Mouse (Mus musculus): ENCODE data around the gene Irf1.
"Not testable (repeated sequence)": the region's sequence is repeated elsewhere in the genome, so short reads cannot be mapped to it uniquely, and the experiment has no call there.

Irf1 gene

DNA sequence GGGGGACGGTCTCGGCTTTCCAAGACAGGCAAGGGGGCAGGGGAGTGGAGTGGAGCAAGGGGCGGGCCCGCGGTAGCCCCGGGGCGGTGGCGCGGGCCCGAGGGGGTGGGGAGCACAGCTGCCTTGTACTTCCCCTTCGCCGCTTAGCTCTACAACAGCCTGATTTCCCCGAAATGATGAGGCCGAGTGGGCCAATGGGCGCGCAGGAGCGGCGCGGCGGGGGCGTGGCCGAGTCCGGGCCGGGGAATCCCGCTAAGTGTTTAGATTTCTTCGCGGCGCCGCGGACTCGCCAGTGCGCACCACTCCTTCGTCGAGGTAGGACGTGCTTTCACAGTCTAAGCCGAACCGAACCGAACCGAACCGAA, at the start of gene Irf1:
Irf1 (plus strand) TSS at position 255 of the 365 bp plus-strand sequence.
- peak; percentile 96 to 98 for DNase-seq

DNA sequence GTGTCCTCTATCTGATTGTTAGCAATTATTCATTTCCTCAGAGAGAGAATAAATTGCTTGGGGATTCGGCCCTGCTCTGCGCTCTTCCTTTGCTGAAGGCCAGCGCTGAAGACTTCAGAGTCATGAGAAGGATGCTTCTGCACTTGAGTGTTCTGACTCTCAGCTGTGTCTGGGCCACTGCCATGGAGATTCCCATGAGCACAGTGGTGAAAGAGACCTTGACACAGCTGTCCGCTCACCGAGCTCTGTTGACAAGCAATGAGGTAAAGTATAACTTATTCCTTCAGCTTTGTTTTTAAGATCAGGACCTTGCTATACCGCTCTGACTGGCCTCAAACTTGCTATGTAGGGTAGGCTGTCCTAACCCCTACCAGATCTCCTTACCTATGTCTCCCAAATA, 49.1 kb upstream of the Irf1 start, which contains the start of gene Il5:
Il5 (plus strand) TSS at position 80 of the 400 bp plus-strand sequence.
- DNase-seq, result no peak

DNA sequence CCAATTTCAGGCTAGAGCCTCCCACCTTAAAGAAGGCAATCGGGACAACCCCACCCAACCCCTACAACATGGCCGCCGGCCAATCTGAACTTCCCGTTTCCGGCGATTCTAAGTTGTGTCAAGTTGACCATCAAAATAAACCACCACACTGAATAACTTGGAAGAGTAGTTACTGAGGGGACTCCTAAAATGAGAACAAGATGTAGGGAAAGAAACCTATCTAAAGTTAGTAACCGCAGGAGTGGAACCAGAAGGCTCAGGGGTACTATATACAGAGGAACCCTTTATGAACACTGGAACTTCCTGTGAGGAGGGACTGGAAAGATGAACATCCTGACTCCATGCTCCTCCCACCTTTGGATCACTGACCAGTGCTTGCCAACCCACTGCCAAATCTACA, 38.4 kb upstream of the Irf1 start:
- DNase-seq, result no peak

DNA sequence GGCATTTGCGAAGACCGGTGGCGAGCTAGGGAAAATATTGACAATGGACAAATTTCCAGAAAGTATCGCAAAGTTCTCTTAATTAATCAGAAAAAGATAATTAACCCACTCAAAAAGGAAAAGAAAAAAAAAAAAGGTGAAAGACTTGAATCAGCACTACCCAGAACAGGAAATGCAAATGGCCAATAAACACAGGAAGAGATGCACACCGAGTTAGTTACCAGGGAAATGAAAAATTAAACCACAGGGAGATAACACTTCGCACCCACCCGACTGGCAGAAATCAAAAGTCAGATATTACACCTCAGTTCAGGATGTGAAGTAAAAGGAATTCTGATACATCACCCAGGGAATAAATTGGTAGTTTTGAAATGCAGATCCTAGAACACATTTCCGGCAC, 37.6 kb upstream of the Irf1 start:
- no peak for DNase-seq

DNA sequence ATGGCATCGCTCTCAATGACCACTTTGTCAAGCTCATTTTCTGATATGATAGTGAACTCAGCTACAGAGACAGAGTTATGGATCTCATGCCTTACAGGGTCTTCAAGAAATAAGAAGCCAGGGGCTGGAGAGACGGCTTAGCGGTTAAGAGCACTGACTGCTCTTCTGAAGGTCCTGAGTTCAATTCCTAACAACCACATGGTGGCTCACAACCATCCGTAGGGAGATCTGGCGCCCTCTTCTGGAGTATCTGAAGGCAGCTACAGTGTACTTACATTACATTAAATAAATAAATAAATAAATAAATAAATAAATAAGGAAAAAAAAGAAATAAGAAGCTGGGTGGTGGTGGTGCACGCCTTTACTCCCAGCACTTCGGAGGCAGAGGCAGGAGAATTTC, 36.0 kb upstream of the Irf1 start:
- DNase-seq, result no peak

DNA sequence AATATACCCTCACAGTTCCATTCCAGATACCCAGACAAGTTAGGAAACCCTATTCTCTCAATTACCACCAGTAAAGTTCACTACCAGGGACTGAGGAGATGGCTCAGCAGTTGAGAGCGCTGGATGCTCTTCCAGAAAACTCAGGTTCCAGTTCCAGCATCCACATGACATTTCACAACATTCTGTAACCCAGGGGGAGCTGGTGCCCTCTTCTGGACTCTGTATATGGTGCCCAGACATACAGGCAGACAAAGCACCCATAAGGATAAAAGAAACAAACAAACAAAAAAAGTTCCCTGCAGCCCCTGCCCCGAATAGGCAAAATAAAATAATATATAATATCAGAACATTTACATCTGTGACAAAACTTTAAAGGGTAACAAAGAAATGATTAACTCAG, 35.4 kb upstream of the Irf1 start:
- DNase-seq, result no peak

DNA sequence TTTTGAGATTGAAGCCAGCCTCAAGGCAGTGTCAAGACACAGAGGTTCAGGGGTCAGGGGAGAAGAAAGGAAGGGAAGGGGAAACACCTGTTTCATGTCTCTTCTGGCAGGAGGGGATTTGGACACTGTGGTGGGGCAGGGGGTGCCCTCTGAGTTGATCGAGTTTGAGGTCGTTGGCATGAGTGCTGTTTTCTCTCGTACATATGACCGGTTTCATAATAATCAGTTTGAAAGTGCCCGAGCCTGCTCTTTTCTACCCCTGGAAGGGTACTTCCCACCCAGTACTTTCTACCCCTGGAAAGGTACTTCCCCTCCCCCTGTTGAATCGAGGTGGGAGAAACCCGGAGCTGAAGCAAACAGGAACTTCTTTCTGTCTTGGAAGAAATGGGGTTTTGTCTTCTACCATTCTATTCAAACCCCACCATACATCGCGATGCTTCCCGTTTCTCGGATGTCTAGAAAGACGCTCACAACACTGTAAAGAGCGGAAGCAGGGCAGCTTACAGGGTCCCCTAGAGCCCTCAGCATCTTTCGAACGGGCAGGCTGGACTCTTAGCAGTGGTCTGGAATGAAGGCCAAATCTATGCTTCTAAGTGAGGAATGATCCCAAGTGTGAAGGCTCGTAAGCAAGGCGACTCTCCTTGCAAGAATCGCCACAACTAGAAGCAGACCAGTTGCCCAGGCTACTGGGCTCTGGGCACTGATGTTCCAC, 34.7 kb upstream of the Irf1 start:
- DNase-seq, result no peak

DNA sequence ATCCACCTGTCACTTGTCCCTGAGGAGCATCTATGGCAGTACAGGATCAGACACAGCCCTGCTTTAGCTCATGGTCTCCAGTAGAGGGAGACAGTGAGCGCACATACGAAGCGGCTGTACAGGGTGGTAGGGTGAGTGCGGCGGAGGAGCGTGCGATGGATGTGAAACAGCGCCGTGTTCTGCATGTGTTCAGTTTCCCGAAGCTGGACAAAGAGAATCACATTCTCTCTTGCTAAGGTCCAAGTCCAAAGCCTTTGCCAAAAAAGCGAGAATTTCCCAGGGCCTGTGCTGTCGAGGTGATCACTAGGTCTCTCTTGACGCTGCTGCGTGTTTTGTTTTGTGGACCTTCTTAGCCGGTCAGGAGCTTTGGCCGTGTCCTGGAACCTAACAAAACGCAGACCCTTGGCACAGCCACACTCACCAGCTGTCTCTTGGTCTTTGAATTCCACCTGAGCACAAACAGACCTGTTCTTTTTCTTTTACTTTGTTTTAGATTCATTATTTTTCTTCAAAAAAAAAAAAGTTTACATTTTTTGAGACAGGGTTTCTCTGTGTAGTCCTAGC, 34.0 kb upstream of the Irf1 start:
- DNase-seq, result peak; percentile 37 to 49

DNA sequence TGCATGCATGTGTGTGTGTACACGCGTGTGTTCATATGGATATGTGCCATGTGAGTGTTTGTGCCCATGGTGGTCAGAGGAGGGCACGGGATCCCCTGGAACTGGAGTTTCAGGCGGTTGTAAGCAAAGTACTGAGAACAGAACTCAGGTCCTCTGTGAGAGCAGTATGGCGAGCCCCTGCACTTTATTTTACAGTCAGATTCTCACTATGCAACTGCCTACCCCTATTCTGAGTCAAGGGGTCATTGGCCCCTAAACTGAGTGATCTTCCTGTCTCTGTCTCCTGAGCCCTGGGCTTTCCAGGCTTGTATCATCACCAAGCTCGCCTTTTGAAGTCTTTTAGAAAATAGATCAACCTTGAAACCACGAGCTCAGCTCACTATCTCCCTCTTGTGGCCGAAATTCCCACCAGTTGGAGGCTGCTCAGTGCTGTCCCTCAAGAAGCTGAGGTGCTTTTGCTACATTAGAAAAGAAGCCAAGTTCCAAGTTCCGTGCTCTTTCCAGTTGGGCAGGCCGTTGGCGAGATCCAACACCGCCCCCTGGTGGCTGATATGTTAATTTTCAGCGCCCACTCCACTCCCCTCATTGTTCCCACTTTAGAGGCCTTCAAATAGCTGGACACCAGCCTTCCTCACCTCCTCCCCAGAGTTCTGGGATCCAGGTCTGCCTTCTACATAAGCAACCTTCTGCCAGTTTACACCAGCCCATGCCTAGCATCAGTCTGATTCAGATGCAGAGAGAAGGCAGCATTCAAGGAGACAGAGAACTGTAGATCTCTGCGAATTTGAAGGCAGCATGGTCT, 32.8 kb upstream of the Irf1 start:
- peak in 1 of 2 experiments; percentile 65 for DNase-seq

DNA sequence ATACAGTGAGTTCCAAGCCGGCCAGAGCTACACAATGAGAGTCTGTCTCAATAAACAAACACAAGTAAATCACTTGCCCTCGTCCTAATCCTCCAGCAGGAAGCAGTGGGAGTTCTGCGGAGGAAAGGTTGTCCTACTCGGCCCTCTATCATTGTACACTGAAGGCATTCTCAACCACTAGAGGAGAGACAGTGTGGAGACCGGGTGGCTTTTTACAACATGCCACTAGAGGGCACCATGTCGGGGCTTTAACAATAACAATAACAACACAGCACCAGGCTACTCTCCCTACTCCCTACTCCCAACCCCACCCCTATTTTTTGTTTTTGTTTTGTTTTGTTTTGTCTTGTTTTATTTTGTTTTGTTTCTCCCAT, 32.3 kb upstream of the Irf1 start:
- DNase-seq, result peak; percentile 17 to 50

DNA sequence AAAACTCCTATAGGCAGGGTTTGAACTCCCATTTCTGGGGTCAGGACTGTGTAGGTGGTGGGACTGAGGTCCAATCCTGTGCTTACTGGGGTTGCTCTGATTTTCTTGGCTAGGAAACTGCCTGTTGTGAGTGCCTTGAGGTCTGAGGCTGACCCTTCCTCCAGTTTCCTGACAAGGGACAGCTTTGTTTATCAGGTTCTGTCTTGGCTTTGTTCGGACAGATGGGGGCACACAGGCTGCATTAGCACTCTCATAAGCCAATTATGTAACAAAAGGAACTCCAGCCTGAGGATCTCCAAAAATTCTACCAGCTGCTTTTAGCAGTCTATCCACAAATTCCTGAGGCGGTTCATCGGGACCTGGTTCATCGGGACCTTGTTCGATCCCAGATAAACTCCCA, 27.5 kb upstream of the Irf1 start:
- DNase-seq, result no peak

DNA sequence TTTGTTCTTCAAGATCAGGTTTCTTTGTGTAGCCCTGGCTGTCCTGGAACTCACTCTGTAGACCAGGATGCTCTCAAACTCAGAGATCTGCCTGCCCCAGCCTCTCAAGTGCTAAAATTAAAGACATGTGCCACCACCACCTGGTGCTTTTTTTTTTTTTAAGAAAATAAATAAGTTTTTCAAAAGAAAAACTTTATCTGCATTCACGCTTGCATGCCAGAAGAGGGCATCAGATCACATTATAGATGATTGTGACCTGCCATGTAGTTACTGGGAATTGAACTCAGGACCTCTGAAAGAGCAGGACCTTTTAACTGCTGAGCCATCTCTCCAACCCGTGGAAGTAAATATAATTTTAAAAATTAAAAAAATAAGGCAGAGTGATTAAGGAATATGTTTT, 24.6 kb upstream of the Irf1 start:
- DNase-seq, result no peak

DNA sequence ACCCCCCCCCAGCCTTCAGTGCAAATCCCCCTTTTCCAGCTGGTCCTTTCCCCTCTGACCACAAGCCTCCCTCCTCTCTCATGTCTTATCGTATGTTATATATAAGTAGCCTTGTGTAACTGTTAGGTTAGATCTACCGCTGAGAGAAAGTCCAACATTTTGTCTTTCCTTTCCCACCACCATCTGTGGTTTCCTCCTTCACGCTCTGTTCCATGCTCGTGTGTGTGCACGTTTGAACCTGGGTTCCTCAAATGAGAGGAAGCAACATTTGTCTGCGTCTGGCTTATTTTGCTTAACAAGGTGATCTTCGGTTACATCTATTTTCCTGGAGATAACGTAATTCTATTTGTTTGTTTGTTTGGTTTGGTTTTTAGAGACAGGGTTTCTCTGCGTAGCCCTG, 21.8 kb upstream of the Irf1 start:
- DNase-seq, result no peak

DNA sequence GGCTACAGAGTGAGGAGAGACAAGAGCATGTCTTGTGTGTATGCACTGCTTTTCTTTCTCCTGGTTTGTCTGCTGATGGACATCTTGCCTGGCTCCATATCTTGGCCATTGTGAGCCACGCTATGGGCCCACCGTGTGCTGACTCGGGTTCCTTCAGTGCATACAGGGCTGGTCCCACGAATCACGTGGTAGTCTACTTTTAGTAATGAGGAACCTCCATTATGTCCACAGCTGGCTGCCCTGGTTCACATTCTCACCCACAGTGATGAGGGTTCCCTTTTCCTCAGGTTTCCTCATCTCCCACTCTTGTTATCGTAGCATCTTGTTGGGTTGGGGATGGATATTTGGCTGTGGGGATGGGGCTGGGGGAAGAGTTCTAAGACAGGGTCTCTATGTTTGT, 21.2 kb upstream of the Irf1 start:
- DNase-seq, result no peak

DNA sequence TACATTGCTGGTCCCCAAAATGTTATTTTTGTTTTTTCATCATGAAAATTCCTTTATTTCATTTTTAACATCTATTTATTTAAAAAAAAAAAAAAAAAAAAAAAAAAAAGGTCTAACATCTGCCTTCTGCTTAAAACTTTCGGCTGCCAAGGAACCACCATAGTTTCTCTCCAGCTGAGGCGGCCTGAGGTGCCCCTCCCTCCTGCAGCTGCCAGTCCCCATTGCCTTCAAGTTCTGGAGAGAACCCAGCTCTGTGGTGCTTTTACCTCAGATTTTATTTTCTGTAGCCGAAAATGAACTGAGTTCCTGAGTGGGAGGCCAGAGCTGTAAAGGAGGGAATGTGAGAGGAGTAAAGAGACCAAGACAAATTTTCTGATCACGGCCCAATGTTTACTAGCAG, 20.5 kb upstream of the Irf1 start:
- no peak for DNase-seq

DNA sequence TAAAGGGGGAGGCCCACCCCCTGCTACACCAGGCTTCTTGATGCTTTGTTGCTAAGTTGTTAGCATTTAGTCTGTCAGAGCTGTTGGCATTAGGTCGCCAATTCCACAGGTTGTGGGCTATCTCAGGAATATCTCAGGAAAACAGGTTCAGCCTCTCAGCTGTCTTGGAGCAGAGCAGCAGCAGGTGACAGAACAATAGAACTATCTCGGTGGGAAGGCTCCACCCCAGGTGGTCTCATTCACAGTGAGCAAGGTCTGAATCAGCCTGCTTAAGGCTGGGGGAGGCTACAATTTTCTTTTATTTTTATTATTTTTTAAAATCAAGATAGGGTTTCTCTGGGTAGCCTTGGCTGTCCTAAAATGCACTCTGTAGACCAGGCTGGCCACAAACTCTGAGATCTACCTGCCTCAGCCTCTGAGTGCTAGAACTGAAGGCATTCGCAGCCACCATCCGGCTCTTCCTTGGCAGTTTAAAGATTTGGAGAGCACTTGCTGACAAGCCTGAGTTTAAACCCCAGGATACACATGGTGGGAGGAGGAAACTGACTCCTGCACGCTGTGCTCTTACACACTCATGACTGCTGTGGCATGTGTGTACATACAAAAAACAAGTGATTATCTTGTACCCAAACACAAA, 20.0 kb upstream of the Irf1 start:
- DNase-seq, result no peak

DNA sequence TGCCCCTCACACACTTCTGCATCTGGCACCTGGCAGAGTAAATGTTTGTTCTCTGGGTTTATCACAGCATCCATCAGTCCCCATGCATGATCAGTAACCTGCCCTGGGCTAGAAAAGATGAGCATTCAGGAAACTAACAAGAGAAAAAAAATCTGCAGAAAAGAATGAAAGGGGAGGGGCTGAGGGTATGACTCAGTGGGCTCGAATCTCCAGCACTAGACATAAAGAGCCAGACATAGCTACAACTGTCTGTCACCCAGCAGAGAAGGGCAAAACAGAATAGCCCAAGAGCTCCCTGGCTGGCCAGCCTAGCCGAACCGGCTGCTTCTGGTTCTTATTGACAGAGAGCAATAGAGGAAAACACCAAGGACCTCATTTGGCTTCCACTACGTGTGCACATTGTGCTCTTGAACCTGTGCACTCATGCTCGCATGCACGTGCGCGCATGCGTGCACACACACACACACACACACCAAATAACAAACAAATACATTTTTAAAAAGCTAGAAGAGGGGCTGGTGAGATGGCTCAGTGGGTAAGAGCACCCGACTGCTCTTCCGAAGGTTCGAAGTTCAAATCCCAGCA, 14.7 kb upstream of the Irf1 start:
- no peak for DNase-seq

DNA sequence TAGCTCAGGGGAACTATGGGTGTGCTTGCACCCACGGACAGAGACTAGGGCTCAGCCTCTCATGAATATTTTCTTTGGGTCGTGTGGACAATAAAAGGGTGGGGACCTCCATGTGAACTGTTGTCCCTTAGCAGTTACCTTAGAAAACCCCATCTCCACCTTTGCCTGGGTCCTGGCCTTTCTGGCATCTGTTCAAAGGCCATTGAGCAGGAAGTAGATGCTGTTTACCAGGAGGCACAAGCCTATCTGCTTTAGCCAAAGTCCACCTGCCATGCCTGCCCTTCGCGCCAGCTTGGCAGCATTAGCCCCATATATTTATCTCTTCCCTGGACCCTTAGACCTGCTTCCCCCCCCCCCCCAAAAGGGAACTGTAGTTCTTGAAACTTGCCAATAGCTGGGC, 12.2 kb upstream of the Irf1 start:
- no peak for DNase-seq

DNA sequence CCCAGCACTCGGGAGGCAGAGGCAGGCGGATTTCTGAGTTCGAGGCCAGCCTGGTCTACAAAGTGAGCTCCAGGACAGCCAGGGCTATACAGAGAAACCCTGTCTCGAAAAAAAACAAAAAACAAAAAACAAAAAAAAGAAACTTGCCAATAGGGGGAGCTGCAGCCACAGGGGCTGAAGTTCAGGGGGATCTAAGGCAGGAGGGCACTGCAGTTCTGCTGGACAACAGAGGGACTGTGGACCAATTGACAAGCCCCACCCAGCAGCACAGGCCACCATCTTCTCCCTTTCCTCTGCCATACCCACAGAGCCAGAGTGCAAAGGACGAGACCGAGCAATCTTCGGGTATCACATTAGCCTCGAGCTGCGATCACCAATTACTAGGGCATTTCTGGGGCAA, 11.8 kb upstream of the Irf1 start:
- DNase-seq, result not testable (repeated sequence)

DNA sequence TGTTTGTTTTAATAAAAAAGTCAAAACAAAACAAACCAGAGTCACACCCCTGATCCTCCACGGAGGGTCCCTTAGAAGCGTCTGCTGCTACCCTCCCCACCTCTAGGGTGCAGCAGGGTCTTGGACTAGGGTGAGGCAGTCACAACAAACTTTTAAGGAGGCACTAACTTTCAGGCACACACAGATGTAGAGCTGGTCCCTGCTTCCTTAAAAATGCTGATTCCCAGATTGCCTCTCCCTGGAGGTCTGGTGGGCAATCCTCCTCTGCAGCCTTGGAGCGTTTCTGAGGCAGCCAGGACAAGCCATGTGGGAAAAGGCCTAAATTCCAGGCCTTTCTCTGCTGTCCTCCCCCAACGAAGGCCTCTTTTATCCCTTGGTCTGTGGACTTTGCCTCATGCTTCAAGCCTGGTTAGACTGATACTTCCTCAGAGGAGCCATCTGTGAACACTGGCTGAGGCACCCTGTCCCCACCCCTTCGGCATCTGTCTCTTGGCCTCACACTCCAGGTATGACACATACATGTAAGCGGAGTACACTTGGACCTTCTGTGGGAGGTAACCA, 10.9 kb upstream of the Irf1 start:
- DNase-seq, result no peak

DNA sequence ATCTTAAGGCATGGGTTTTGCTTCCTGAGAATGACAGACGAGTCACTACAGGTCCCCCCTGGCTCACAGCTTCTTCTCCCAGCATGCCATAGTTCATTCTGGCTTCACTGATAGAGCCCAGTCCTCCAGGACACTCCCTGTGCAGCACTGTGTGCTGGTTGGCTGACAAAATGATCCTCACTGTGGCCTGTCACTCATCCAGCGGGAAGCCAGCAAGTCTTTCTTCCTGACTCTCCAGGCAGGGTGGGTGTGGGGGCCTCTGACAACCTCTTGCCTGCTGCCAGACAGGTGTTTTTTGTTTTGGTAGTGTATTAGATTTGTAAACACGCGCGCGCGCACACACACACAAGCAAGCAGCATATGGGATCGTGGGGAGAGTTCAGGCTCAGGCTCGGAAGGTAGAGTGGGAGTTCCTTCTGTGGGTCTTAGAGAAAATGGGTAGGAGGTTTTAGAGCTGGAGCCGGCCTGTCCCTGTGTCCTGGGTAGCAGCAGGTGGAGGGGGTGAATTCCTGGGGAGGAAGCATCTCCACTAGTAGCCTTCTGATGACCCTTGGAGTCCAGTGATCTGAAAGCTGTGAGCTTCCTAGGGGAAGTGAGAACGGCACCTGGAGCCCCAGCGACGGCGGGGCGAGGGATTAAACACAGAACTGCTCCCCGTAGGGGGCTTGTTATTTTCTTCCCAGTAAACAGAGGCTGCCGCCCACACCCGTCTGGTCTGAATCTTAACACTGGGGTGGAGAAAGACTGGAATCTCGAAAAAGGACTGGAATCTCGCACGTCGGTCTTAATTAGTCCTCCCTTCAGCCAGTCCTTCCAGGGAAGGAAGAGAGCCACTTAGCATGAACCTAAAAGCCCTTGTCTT, 10.0 kb upstream of the Irf1 start:
- DNase-seq, result no peak

DNA sequence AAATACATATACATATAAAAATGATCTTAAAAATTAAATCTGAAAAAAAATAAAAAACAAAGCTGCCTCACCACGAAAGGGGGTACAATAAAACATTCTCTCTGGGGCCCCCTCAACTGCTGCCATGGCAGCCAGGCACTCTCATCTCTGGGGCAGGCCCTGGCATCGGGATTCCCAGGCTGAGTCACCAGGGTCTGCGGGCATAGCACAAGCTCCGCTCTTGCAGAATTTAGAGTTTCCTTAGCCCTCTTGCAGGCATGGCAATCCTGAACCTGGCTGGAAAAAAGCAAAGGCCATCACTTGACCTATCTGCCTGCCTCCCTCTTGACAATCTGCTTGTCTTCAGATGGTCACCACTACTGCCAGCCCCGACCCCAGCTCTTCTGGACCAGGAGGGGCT, 8.5 kb upstream of the Irf1 start:
- no peak for DNase-seq

Data from spleen, adult 18-20 months (tissue).